Mouse (Mus musculus) cerebellum, postnatal 25 days (tissue): Measurements from ENCODE around the gene Tsga10.

Source experiments
- DNase-seq, 2 experiments: peaks; one replicate each; pipeline ENCODE4 v3.0.0; 2021; ENCODE audit warnings: mixed read lengths in 2 of 2

Gene Tsga10

DNA sequence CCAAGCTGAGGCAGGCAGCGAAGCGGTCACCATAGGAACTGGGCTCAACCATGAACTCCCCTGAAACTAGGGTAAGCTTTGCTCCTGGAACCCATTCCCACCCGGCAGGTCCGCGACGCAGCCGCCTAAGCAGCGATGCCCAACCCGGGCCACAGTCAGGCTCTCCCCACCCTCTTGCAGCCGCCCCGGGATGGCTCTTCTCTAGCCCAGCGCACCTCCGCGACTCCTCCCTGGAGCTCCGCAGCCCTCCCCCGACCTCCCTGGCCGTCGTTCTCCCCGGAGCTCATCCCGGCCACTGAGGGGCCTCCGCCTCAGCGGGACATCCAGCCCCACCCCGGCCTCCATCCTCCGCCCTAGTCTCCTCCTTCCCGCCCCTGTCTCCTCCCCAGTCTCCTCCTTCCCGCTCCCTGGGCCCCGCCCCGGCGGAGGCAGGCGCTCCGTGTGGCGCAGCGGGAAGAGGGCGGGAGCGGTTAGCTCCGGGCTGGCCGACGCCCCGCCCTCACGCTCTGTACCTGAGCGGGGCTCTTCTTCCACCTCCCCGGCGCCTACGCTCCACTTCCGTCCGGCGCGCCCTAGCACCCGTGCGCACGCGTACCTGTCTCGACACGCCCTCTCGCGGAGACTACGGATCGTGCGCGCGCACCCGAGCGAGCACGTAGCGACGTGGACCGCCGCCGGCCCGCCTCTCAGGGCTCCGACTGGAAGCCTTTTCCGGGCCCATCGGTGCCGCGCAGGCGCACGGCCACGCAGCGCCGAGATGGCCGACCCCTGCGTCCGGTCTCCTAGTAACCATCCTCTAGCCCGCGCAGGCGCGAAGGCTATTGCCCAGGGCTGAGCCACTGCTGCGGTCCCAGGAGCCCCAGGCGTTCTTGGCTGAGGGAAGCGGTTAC is 1.5 kb downstream of the Tsga10 start:
- DNase-seq: peak; percentile 100

GRCm38 (mm10) chr1:37850696-37851095 is 15.5 kb downstream of the Tsga10 start:
- no peak for DNase-seq

DNA sequence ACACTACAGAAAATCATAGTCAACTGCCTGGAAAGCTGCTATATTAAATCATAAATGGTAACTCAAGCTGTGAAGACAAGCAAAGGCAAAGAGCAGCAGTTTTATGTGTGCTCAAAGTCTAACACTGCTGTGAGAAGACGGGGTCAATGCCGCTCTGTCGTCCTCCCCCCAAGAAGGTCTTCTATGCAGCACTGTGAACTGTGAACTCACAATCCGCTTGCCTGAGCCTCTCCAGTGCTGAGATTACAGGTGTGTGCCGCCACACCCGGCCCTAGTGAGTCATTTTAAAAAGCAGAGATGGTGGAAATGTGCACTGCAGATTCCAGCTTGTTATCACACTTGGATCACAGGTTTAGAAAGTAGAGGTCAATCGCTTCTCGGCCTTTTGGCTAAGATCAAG is 19.4 kb downstream of the Tsga10 start:
- DNase-seq: no peak

- DNase-seq: peak; percentile 85 to 87
Measured at GRCm38 (mm10) chr1:37831681-37832080, 34.5 kb downstream of the Tsga10 start.

GRCm38 (mm10) chr1:37802291-37802690 is 63.9 kb downstream of the Tsga10 start:
- peak in 1 of 2 experiments; percentile 24 for DNase-seq

- DNase-seq: no peak
Measured at GRCm38 (mm10) chr1:37800298-37800697, 65.9 kb downstream of the Tsga10 start.

GRCm38 (mm10) chr1:37799505-37799904 is 66.7 kb downstream of the Tsga10 start:
- DNase-seq: no peak

GRCm38 (mm10) chr1:37759407-37759806 is 106.8 kb downstream of the Tsga10 start:
- peak in 1 of 2 experiments; percentile 6 for DNase-seq

- peak in 1 of 2 experiments; percentile 5 for DNase-seq
Measured at GRCm38 (mm10) chr1:37744650-37745259, 121.5 kb downstream of the Tsga10 start.

GRCm38 (mm10) chr1:37742602-37743270 is 123.5 kb downstream of the Tsga10 start:
- no peak for DNase-seq

GRCm38 (mm10) chr1:37742126-37742525 is 124.1 kb downstream of the Tsga10 start:
- DNase-seq: no peak

GRCm38 (mm10) chr1:37740161-37740802 is 125.9 kb downstream of the Tsga10 start:
- DNase-seq: no peak

GRCm38 (mm10) chr1:37738895-37739294 is 127.3 kb downstream of the Tsga10 start:
- no peak for DNase-seq

GRCm38 (mm10) chr1:37737045-37737444 is 129.2 kb downstream of the Tsga10 start:
- no peak for DNase-seq

DNA sequence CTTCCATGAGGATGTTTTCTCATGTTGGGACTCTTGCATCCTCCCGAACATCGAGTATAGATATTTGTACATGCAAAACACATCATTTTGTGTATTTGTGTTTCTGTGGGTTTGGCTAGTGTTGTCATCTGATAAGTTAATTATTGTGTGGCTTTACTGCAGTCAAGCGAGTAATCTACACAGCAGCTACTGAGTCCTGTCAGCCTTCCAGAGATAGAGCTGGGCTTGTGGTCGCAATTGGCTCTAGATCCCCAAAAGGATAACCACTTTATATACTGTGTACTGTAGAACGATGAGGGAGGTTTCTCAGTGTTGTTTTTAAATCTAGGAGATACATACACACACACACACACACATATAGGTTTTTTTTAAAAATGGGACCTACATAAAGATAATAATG is 130.3 kb downstream of the Tsga10 start:
- DNase-seq: no peak

GRCm38 (mm10) chr1:37734841-37735240 is 131.4 kb downstream of the Tsga10 start:
- no peak for DNase-seq

- DNase-seq: no peak
Measured at GRCm38 (mm10) chr1:37729353-37729752, 136.9 kb downstream of the Tsga10 start.

DNA sequence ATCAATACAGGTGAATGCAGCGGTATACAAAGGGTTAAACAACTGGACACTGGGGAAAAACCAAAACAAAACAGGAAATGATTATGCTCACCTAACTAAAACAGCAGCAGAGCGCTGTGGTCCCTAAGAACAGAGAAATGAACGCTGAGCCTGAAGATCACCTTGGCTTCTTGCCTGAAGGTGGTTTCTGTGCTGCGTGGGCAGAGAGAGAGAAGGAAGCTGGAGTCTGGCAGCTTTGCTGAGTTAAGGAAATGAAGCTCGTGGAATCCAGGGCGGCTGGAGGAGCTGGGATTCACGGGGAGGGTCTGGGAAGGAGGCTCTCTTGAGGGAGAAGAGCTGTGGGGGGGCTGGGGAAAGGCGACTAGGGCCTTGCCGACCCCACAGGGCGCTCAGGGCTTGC is 138.2 kb downstream of the Tsga10 start:
- DNase-seq: no peak

GRCm38 (mm10) chr1:37727186-37727585 is 139.0 kb downstream of the Tsga10 start:
- no peak for DNase-seq

DNA sequence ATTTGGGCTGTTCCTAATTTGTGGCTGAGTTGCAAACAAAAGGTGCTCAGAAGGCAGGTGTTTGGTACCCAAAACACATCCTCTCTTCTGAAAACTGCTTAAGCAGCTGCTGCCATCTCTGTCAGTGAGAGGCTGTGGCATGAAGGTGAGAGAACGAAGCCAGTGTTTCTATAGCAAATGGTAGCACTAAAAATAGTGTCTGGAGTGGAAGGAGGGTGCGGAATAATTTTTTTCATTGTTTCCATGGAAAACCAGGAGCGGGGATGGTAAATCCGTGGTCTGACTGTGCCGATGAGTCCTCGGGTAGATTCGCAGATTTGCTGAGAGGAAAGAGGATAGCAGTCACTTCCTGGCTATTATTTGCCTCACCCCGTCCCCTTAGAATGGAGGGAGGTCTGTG is 139.8 kb downstream of the Tsga10 start:
- no peak for DNase-seq

DNA sequence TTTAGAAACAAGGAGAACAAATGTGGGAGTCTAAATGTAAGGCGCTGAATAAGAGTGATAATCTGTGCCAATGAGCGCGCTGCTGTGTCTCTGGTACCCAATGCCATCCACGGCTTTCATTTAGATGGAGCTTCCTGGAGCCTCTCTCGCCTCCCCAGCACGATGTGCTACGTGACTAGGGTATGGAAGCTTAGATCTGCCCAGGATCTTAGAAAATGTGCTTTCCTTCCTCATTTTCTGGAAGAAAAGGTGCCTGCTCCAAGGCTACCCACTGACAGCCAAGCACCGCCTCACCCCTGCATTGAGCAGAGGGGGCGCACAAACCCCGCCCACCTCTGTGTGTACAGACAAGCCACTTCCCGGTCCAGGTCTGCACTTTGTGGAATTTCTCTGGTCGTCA is 140.3 kb downstream of the Tsga10 start:
- no peak for DNase-seq

DNA sequence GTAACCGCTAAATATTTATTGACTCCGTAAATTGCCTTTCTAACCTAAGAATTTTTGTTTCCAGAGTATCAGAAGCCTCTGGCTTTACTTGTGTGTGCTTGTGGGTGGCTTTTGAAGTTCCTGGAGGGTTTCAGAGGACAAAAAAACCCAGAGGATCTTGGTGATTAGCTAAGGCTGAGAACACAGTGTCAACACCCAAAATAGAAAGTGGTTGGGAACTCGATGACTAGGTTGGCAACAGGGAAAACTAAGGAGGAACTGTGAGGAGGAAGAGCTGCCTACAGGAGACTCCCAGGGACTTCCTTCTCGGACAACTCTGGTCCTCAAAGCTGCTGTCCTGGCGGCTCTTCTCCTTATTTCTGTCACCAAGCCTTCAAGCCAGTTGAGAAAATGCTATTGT is 145.1 kb downstream of the Tsga10 start:
- no peak for DNase-seq
